Mouse (Mus musculus) kidney, adult 2 months (tissue): ENCODE data around the gene Vipas39. TPM values are rescaled to one million over a fixed set of nuclear protein-coding genes. Genes with fewer than 3 reads are reported as not detected.

Experiments used
- DNase-seq: peaks from one replicate; pipeline ENCODE4 v3.0.0; 2021
- H3K27ac ChIP-seq: fragments of 200-500 bp; 2 replicates; pipeline ENCODE4 v1.5.1; 2012; ENCODE audit warnings: low read depth, low read length, control low read depth, inconsistent platforms; ENCODE audit not compliant: insufficient read depth
- H3K27me3 ChIP-seq: fragments of 200-500 bp; replicated peaks from 2 replicates; pipeline ENCODE4 v1.6.1; 2012; ENCODE audit warnings: mild to moderate bottlenecking, moderate library complexity, low read length, inconsistent platforms; ENCODE audit not compliant: control insufficient read depth, insufficient read depth
- H3K36me3 ChIP-seq: fragments of 200-500 bp; 2 replicates; pipeline ENCODE4 v1.6.1; 2012; ENCODE audit warnings: mild to moderate bottlenecking, moderate library complexity, low read length, inconsistent platforms; ENCODE audit not compliant: control insufficient read depth, insufficient read depth
- H3K4me1 ChIP-seq: fragments of 200-500 bp; 2 replicates; pipeline ENCODE4 v1.6.1; 2011; ENCODE audit warnings: low read length; ENCODE audit not compliant: control insufficient read depth, insufficient read depth
- H3K4me3 ChIP-seq: fragments of 200-500 bp; 2 replicates; pipeline ENCODE4 v1.5.1; 2011; ENCODE audit warnings: mild to moderate bottlenecking, low read depth, low read length, control low read depth; ENCODE audit not compliant: insufficient read depth
- CTCF ChIP-seq: fragments of 200-500 bp; conservative IDR thresholded peaks from 2 replicates; pipeline ENCODE4 v1.5.1; 2011; ENCODE audit warnings: low read depth, mild to moderate bottlenecking, control low read depth, low read length, moderate library complexity, mixed read lengths; ENCODE audit not compliant: insufficient read depth, insufficient read length
- POLR2A ChIP-seq: fragments of 200-500 bp; IDR thresholded peaks from one replicate; pipeline ENCODE4 v1.6.1; 2011; ENCODE audit warnings: low read depth, low read length, control low read depth
- WGBS: fragments of 180-500 bp; shearing (Covaris S2); methylation state at CpG from one replicate; pipeline ENCODE4 v1.1.7; 2018; 5-methylcytosine and 5-hydroxymethylcytosine counted together
- polyA plus RNA-seq: library from polyadenylated mRNA; depleted of rRNA; stranded (reverse); fragments of >200 nt; gene quantifications from 2 replicates; pipeline ENCODE4 v1.2.3, GENCODE M21; 2012; rRNA removed

Vipas39 gene
- polyA plus RNA-seq, 1 experiment, result 47.4 TPM

DNA sequence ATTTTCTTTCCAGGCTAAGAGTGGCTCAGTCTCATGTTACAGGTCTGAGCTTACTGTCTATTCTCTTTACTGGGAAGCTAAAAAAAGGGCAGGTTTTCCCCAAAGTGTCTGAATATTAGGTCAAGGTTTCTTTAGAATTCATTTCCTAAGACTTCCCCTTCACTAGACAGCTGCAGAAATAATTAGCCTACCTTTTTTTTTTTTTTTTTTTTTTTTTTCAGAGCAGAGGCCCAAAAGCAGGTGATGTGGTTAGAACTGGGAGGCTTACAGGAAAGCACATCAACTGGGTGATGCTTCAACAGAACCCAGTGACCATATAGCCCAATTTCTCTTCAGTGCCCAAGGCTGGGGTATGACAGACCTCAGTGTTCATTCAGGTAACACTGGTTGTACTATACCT is 69.7 kb downstream of the Vipas39 start:
- H3K4me3 ChIP-seq, result no peak overlapping the region
- no peaks in the 10 kb centered on the region for H3K27me3 ChIP-seq
- no peak overlapping the region for H3K27ac ChIP-seq
- no peaks in the 10 kb centered on the region for H3K36me3 ChIP-seq
- no peak for DNase-seq
- peaks cover 8% of the 10 kb centered on the region; the same call in 1 of the 2 replicates for H3K4me1 ChIP-seq
- TF ChIP-seq POLR2A (no peak), CTCF (no peak)

DNA sequence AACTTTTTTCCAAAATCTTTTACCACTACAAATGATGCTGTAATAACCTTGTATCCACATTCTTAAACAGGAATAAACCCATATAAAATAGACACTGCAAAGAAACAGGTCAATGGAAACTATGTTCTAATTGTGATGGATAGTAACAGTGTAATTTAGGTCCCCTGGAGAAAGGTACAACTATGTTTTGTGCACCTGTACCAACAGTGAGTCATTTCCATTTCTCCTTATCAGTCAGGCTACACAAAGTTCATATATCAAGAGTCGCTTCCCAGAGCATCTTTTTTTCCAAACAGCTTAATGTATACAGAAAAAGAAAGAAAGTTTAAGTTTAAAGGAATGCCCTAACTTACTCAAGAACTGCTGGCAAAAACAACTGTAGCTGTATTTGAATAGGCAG is 71.0 kb downstream of the Vipas39 start:
- TF ChIP-seq POLR2A, result no peak
- no peak for TF ChIP-seq CTCF
- DNase-seq, result no peak
- H3K27ac ChIP-seq, result no peak overlapping the region
- WGBS, result 79% methylated on average over 1 of the region's 1 CpGs
- no peak overlapping the region for H3K4me3 ChIP-seq
- H3K4me1 ChIP-seq, result peaks cover 8% of the 10 kb centered on the region; the same call in 1 of the 2 replicates
- H3K36me3 ChIP-seq, result no peaks in the 10 kb centered on the region
- no peaks in the 10 kb centered on the region for H3K27me3 ChIP-seq

DNA sequence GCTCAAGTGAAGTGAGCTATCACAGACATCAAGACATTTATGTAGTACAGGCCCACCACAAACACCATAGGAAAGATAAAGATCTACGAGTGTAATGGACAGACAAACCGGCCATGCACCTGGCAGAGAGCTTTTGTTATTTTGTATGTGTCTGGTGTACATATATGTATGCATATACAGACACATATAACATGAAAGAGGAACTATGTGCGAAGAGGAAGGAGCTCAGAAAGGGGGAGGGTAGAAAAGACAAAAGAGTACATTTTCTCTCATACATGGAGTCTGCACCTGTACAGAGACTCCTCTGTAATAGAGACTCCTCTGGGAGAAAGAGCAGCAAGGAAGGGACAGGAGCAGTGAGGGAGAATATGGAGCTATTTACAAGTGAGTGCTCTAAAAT is 73.0 kb downstream of the Vipas39 start:
- WGBS, result 88% methylated on average over 3 of the region's 3 CpGs
- TF ChIP-seq CTCF (no peak), POLR2A (no peak)
- Histone ChIP-seq H3K4me3 (no peak overlapping the region), H3K27me3 (no peaks in the 10 kb centered on the region), H3K36me3 (no peaks in the 10 kb centered on the region), H3K27ac (no peak overlapping the region), H3K4me1 (no peaks in the 10 kb centered on the region)
- no peak for DNase-seq

Other genes starting within 250 kb of the Vipas39 start
- 0.10 and 0.19 TPM in 2 replicates for gene Tmem63c, start 244.9 kb downstream of the Vipas39 start, polyA plus RNA-seq
- 1.4 and 1.7 TPM in 2 replicates for gene Ngb, start 163.7 kb downstream of the Vipas39 start, polyA plus RNA-seq
- 427 and 440 TPM in 2 replicates for gene Gstz1, start 119.1 kb downstream of the Vipas39 start, polyA plus RNA-seq
- 15.9 and 20.9 TPM in 2 replicates for gene Pomt2, start 118.3 kb downstream of the Vipas39 start, polyA plus RNA-seq
- 0.12 TPM in 1 of 2 replicates, not detected in the other for gene Samd15, start 66.5 kb downstream of the Vipas39 start, polyA plus RNA-seq
- 6.7 and 7.1 TPM in 2 replicates for gene Tmed8, start 65.8 kb downstream of the Vipas39 start, polyA plus RNA-seq
- gene Noxred1, start 27.5 kb downstream of the Vipas39 start, polyA plus RNA-seq, result 0.88 and 0.95 TPM in 2 replicates
- 55.1 and 78.5 TPM in 2 replicates for gene Ahsa1, start 223 bp upstream of the Vipas39 start, polyA plus RNA-seq
- 0.06 TPM in 1 of 2 replicates, not detected in the other for gene Ism2, start 33.4 kb upstream of the Vipas39 start, polyA plus RNA-seq
- 24.8 and 35.0 TPM in 2 replicates for gene Sptlc2, start 122.1 kb upstream of the Vipas39 start, polyA plus RNA-seq
- gene Slirp, start 177.6 kb upstream of the Vipas39 start, polyA plus RNA-seq, result 27.7 and 40.0 TPM in 2 replicates
- gene Alkbh1, start 177.8 kb upstream of the Vipas39 start, polyA plus RNA-seq, result 9.2 and 10.4 TPM in 2 replicates
- 10.5 and 13.6 TPM in 2 replicates for gene Snw1, start 206.0 kb upstream of the Vipas39 start, polyA plus RNA-seq
- gene Gm5788, start 228.5 kb upstream of the Vipas39 start, polyA plus RNA-seq, result not detected in 2 replicates
- gene Gm8300, start 248.1 kb upstream of the Vipas39 start, polyA plus RNA-seq, result not detected in 2 replicates